Mouse (Mus musculus) embryonic fibroblast, embryonic 13.5 days (primary cell): ENCODE data around the gene Las1l. TPM values are rescaled to one million over a fixed set of nuclear protein-coding genes. Genes with fewer than 3 reads are reported as not detected.
"Not testable (repeated sequence)": the region's sequence is repeated elsewhere in the genome, so short reads cannot be mapped to it uniquely, and the experiment has no call there.

ENCODE experiments used
- H3K27ac ChIP-seq: 2 replicates; pipeline ENCODE4 v1.5.1; 2012; ENCODE audit warnings: low read length, control low read depth, inconsistent platforms; ENCODE audit not compliant: insufficient read depth
- H3K4me1 ChIP-seq: 2 replicates; pipeline ENCODE4 v1.6.1; 2011; ENCODE audit warnings: low read length; ENCODE audit not compliant: control insufficient read depth, insufficient read depth
- H3K4me3 ChIP-seq: 2 replicates; pipeline ENCODE4 v1.5.1; 2011; ENCODE audit warnings: mild to moderate bottlenecking, control low read depth, low read length; ENCODE audit not compliant: insufficient read depth
- CTCF ChIP-seq: IDR thresholded peaks from 2 replicates; pipeline ENCODE4 v1.5.1; 2011; ENCODE audit warnings: mild to moderate bottlenecking, control low read depth, low read length, moderate library complexity, borderline replicate concordance; ENCODE audit not compliant: insufficient read depth
- POLR2A ChIP-seq: IDR thresholded peaks from 2 replicates; pipeline ENCODE4 v1.6.1; 2011; ENCODE audit warnings: low read depth, mild to moderate bottlenecking, control low read depth, low read length, moderate library complexity
- polyA plus RNA-seq: library from polyadenylated mRNA; stranded (reverse); fragments of >200 nt; gene quantifications from 2 replicates; pipeline ENCODE4 v1.2.4, GENCODE M21; 2011; ENCODE audit warnings: low read depth; ENCODE audit not compliant: missing spikeins, insufficient read length

Las1l gene
- 40.1 and 54.5 TPM in 2 replicates for polyA plus RNA-seq

GRCm38 (mm10) chrX:95956497-95957293 lies at the start of gene Las1l:
Las1l (minus strand) TSS chrX:95956962.
- TF ChIP-seq POLR2A (peak; percentile 95), CTCF (no peak)

GRCm38 (mm10) chrX:96006395-96006794 lies 49.6 kb upstream of the Las1l start:
- Histone ChIP-seq H3K27ac (no peak overlapping the region), H3K4me3 (no peak overlapping the region), H3K4me1 (no peaks in the 10 kb centered on the region)
- no peak for TF ChIP-seq CTCF
- TF ChIP-seq POLR2A, result no peak

More at GRCm38 (mm10) chrX:95956497-95957293, at the start of gene Las1l:
- H3K4me3 ChIP-seq, result peak within 1 kb of the TSS; percentile 83
- H3K27ac ChIP-seq, result no peak within 1 kb of the TSS; the same call in 1 of the 2 replicates
- no peaks in the 10 kb centered on the region for H3K4me1 ChIP-seq

GRCm38 (mm10) chrX:95999601-96000000 lies 42.8 kb upstream of the Las1l start:
- H3K4me1 ChIP-seq, result no peaks in the 10 kb centered on the region
- TF ChIP-seq POLR2A (no peak), CTCF (peak; percentile 27; the same call in 1 of the 2 replicates)
- no peak overlapping the region for H3K4me3 ChIP-seq
- no peak overlapping the region for H3K27ac ChIP-seq

- H3K4me3 ChIP-seq, result no peak overlapping the region
- H3K27ac ChIP-seq, result peak overlapping the region; percentile 25
- no peaks in the 10 kb centered on the region for H3K4me1 ChIP-seq
- TF ChIP-seq POLR2A (no peak), CTCF (no peak)
These were observed 36.4 kb upstream of the Las1l start for GRCm38 (mm10) chrX:95993206-95993605.

DNA sequence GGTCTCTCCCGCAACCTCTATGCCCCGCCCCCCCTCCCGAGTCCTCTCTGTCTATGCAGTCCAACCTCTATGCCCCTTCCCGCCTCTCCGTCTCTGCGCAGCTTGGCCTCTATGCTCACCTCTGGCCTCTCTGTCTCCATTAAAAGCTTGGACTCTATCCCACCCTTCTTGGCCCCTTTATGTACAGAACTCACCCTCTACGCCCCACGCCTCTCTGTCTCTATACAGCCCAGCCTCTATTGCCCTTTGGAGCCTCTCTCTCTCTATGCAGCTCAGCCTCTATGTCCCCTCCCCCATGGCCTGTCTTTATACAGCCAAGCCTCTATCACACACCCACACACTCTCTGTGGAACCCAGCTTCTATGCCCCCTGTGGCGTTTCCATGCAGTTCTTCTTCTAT lies 13.2 kb upstream of the Las1l start:
- H3K4me1 ChIP-seq, result no peaks in the 10 kb centered on the region
- H3K4me3 ChIP-seq, result no peak overlapping the region
- no peak overlapping the region for H3K27ac ChIP-seq
- no peak for TF ChIP-seq CTCF
- TF ChIP-seq POLR2A, result no peak

DNA sequence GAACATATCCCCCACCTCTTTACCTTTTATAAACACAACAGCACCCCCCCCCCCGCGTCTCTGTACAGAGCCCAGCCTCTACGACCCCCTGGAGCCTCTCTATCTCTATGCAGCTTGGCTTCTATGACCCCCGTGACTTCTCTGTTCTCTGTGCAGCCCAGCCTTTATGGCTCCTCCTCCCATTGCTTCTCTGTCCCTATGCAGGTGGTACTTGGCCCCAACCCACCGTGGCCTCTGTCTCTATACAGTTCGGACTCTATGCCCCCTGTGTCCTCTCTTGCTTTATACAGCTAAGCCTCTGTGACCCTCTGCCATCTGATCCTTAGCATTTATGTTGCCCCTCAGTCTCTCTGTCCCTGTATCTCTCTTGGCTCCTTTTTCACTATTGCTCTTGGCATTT lies 12.4 kb upstream of the Las1l start:
- Histone ChIP-seq H3K27ac (no peak overlapping the region), H3K4me3 (no peak overlapping the region), H3K4me1 (no peaks in the 10 kb centered on the region)
- TF ChIP-seq CTCF (no peak), POLR2A (no peak)

GRCm38 (mm10) chrX:95968594-95968965 lies 11.8 kb upstream of the Las1l start:
- H3K27ac ChIP-seq, result peak overlapping the region; percentile 21; the same call in 1 of the 2 replicates

GRCm38 (mm10) chrX:95967847-95968593 lies 11.3 kb upstream of the Las1l start:
- no peak overlapping the region for H3K4me3 ChIP-seq
- no peak for TF ChIP-seq POLR2A
- TF ChIP-seq CTCF, result no peak
- peak overlapping the region; percentile 21; the same call in 1 of the 2 replicates for H3K27ac ChIP-seq
- H3K4me1 ChIP-seq, result no peaks in the 10 kb centered on the region

More at GRCm38 (mm10) chrX:95968594-95968965, 11.8 kb upstream of the Las1l start:
- TF ChIP-seq CTCF (no peak), POLR2A (peak; percentile 48; the same call in 1 of the 2 replicates)
- no peaks in the 10 kb centered on the region for H3K4me1 ChIP-seq
- H3K4me3 ChIP-seq, result no peak overlapping the region

DNA sequence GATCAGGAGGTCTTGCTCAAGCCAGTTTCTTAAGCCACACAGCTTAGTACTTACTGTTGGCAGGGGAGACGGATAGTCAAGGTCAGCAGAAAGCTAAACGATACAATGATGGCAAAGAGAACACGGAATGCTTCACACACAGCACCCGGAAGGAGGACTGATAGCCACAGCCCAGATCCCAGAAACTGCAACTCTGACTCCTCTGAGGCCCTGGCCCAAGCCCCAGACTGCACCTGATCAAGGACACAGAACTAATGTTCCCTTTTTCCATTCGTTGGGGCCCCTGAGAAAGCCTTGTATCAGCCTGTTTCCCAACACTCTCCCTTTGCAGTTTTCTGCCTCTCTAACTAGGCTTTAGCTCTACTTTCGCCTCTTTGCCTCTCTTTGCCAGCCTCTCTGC lies 8.3 kb upstream of the Las1l start:
- no peak overlapping the region for H3K27ac ChIP-seq
- no peaks in the 10 kb centered on the region for H3K4me1 ChIP-seq
- no peak overlapping the region for H3K4me3 ChIP-seq
- TF ChIP-seq CTCF, result no peak
- TF ChIP-seq POLR2A, result no peak

DNA sequence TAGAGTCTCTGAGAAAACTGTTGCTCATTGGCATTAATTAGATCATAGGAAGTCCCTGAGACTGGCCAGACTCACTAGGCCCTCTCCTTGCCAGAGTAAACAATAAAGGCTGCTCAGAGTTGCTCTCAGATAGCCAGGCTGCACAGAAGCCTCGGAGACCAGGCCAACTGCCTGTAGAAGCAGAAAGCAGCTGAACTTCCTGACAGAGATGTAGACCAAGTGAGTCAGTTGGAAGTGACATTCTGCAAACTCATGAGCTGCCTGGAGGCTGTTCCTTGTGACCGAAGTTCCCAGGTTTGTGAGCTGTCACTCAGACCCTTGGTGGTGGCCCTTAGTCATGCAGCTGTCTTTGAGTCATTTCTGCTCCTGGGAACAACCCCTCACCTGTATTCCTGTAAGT lies 6.6 kb upstream of the Las1l start:
- TF ChIP-seq POLR2A (no peak), CTCF (no peak)

DNA sequence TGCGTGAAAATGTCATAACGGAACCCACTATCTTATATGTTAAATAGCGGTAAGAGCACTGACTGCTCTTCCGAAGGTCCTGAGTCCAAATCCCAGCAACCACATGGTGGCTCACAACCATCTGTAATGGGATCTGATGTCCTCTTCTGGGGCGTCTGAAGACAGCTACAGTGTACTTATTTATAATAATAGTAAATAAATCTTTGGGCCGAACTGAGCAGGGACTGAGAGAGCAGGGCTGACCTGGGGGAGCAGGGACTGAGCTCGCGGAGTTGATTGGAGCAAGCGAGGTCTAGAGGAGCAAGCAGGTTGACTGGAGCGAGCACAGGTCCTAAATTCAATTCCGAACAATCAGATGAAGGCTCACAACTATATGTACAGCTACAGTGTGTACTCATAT lies 699 bp upstream of the Las1l start:
- H3K27ac ChIP-seq, H3K4me1 ChIP-seq: not testable (repeated sequence)
- H3K4me3 ChIP-seq, result 0 out of 2 replicates have a peak overlapping the region, but pooled peaks have one; percentile 0

More for the DNA sequence above, 6.6 kb upstream of the Las1l start:
- no peak overlapping the region for H3K4me3 ChIP-seq
- H3K4me1 ChIP-seq, result no peaks in the 10 kb centered on the region
- peak overlapping the region; percentile 40; the same call in 1 of the 2 replicates for H3K27ac ChIP-seq
